Mouse (Mus musculus): ENCODE results near the gene Adgrg6.

DNA sequence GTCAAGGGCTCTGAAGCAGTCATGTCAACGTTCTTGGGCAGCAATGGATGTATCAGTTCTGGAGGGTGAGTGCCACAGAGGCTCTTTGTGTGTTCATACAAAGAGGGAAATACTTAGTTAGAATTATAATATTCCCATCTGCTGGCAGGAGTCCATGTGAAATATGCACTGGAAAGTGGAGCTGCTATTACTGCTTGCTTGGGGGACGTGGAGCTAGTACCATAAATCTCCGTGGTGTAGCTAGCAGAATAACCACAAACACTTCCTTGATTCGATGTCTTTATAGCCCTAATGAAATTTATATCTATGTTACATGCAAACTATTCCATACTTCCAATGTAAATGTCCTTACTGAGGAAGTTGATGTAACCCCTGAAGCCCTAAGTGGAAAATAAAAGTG lies 91.0 kb downstream of the Adgrg6 start:
- TF ChIP-seq CHD2 (IDR thresholded peaks at IDR 0.05; ENCODE audit: low read depth, low read length) (no peak), HCFC1 (IDR thresholded peaks at IDR 0.05; ENCODE audit: borderline replicate concordance, insufficient read depth, low read length) (no peak)
